Mouse (Mus musculus): ENCODE results near the gene Ryr2. TPM values are rescaled to one million over a fixed set of nuclear protein-coding genes. Genes with fewer than 3 reads are reported as not detected.

Gene Ryr2
- polyA plus RNA-seq, 1 experiment from 2014 or later = 0.78 TPM

GRCm38 (mm10) chr13:11511540-11512177, 595.1 kb downstream of the Ryr2 start:
- Histone ChIP-seq H3K4me3 (ENCODE audit: low read depth, low read length) (no peak overlapping the region), H3K27me3 (replicated peaks; ENCODE audit: insufficient read depth, low read length) (no peaks in the 10 kb centered on the region), H3K27ac (ENCODE audit: low read length) (no peak overlapping the region), H3K9me3 (ENCODE audit: low read length) (no peaks in the 10 kb centered on the region), H3K4me2 (replicated peaks; ENCODE audit: low read depth, low read length) (no peak overlapping the region), H3K36me3 (ENCODE audit: insufficient read depth, low read length) (no peaks in the 10 kb centered on the region), H3K9ac (replicated peaks; ENCODE audit: low read depth) (no peak overlapping the region), H3K4me1 (ENCODE audit: insufficient read depth, low read depth, low read length) (no peaks in the 10 kb centered on the region)
- DNase-seq (ENCODE audit: low spot score) (no peak), ATAC-seq (no peak)
- WGBS = 50% methylated on average over 2 of the region's 2 CpGs
- TF ChIP-seq CTCF (IDR thresholded peaks at IDR 0.05) = no peak
- no peak for TF ChIP-seq EP300 (IDR thresholded peaks at IDR 0.05)

Other genes with a start within 250 kb of the Ryr2 start
- gene Mtr, start 151.2 kb upstream of the Ryr2 start, polyA plus RNA-seq (2015; fragmentation: Nextera tagmentation; extraction: Ambion mirVana) = 4.9 and 5.2 TPM in 2 replicates
- gene Actn2, start 233.8 kb upstream of the Ryr2 start, polyA plus RNA-seq (2015; fragmentation: Nextera tagmentation; extraction: Ambion mirVana) = 16.1 and 18.7 TPM in 2 replicates

Measured in lung, postnatal 0 days (tissue).